In genomic region chr12:69644877-69645276, GRCm38 (mm10) we compare ENCODE assay signal across 8 mouse cellular contexts. TPM values are rescaled to one million over a fixed set of nuclear protein-coding genes. Genes with fewer than 3 reads are reported as not detected.
DNase-seq lines count a peak whose midpoint lies in the region; TF ChIP-seq lines count a peak whose summit lies in the region.

No protein-coding gene starts in this region.

- 50% methylated on average over 3 of the region's 3 CpGs for WGBS in kidney, adult 2 months
- WGBS in macrophage (ENCODE audit: missing documents): 77% methylated on average over 3 of the region's 3 CpGs

- H3K79me2 ChIP-seq in macrophage (ENCODE audit: inconsistent target): no peaks in the 10 kb centered on the region

- no peak overlapping the region for H3K4me3 ChIP-seq in kidney, adult 2 months (ENCODE audit: insufficient read depth, low read depth, low read length)
- no peak overlapping the region for H3K4me3 ChIP-seq in macrophage (ENCODE audit: inconsistent target)

- no peak for TF ChIP-seq CTCF in kidney, adult 2 months (conservative IDR thresholded peaks at IDR 0.05; ENCODE audit: insufficient read depth, insufficient read length, low read depth, low read length)

- H3K4me1 ChIP-seq in kidney, adult 2 months (ENCODE audit: control insufficient read depth, insufficient read depth, low read length): peaks cover 2% of the 10 kb centered on the region; the same call in 1 of the 2 replicates

- no peaks in the 10 kb centered on the region for H3K36me3 ChIP-seq in kidney, adult 2 months (ENCODE audit: control insufficient read depth, insufficient read depth, low read length)
- peaks cover 10% of the 10 kb centered on the region; the same call in 1 of the 2 replicates for H3K36me3 ChIP-seq in macrophage (ENCODE audit: inconsistent target)

- no peaks in the 10 kb centered on the region for H3K27me3 ChIP-seq in kidney, adult 2 months (replicated peaks; ENCODE audit: control insufficient read depth, insufficient read depth, low read length)

- 0 out of 2 replicates have a peak overlapping the region, but pooled peaks have one; percentile 28 for H3K27ac ChIP-seq in kidney, adult 2 months (ENCODE audit: insufficient read depth, low read depth, low read length)
- H3K27ac ChIP-seq in macrophage: peak overlapping the region; percentile 27

- TF ChIP-seq POLR2A in kidney, adult 2 months (IDR thresholded peaks at IDR 0.05; ENCODE audit: low read depth, low read length): no peak

- DNase-seq in kidney, adult 2 months: peak; percentile 40
- no peak for DNase-seq in kidney, adult 18-20 months
- peak; percentile 76 for DNase-seq in brain, adult 2 months (ENCODE audit: low read depth, low spot score)
- peak; percentile 76 for DNase-seq in layer of hippocampus, adult 11-12 months (ENCODE audit: low spot score)
- no peak for DNase-seq in MN1 (ENCODE audit: low spot score)
- no peak for DNase-seq in urinary bladder, postnatal 4 days (ENCODE audit: low spot score in 2 of 2)
- no peak for DNase-seq in adrenal gland, adult 18-20 months (ENCODE audit: low spot score in 2 of 2)

RNA-seq across cellular contexts. Expression of gene Sos2, which starts 36.8 kb away (rescaled TPM):
- 28.5 and 28.8 TPM in 2 replicates for polyA plus RNA-seq in kidney, adult 2 months (2012; rRNA removed)
- total RNA-seq in macrophage (2018; cell fraction: chromatin; rRNA removed): 100 to 1,000 TPM in 1 of 26 experiments, 10 to 100 TPM in 25; 10.1 to 105 (median 70.1) TPM
- total RNA-seq in macrophage (2018; cell fraction: cytosol; rRNA removed): 10 to 100 TPM; 22.5 to 43.1 (median 33.7) TPM
- 10 to 100 TPM; 17.3 to 92.2 (median 47.9) TPM for total RNA-seq in macrophage (2018; cell fraction: nucleus; rRNA removed)
- polyA plus RNA-seq in macrophage (2018): 18.5 to 35.5 TPM (median 24.7 TPM) in 3 replicates
- total RNA-seq in adrenal gland, adult 18-20 months (2021): 10 to 100 TPM; 33.7 to 40.8 TPM

Comparison
In these comparisons a context has a peak if more than half of its experiments do, and no peak if none do; other contexts are left out.
1. DNase-seq: peak in kidney, adult 2 months (single experiment), brain, adult 2 months (single experiment) and layer of hippocampus, adult 11-12 months (single experiment); none in kidney, adult 18-20 months (single experiment), MN1 (single experiment), urinary bladder, postnatal 4 days (0 of 2) and adrenal gland, adult 18-20 months (0 of 2).